Mouse (Mus musculus) left cerebral cortex, adult 18-20 months (tissue): Measurements from ENCODE around the gene 3110040M04Rik. TPM values are rescaled to one million over a fixed set of nuclear protein-coding genes. Genes with fewer than 3 reads are reported as not detected.
"Not testable (repeated sequence)": the region's sequence is repeated elsewhere in the genome, so short reads cannot be mapped to it uniquely, and the experiment has no call there.

ENCODE experiments used
- DNase-seq, 2 experiments: peaks; one replicate each; pipeline ENCODE4 v3.0.0; 2021 to 2022; ENCODE audit warnings: low spot score in 2 of 2, mixed read lengths in 1 of 2
- long read RNA-seq, 2 experiments: library from polyadenylated mRNA; stranded (forward); transcript quantifications; one replicate each; pipeline ENCODE4 v2.0.0; 2021
- total RNA-seq, 2 experiments: library from RNA; stranded (reverse); gene quantifications; 2 replicates each; pipeline ENCODE4 v1.2.3; 2021

The 3110040M04Rik gene
- total RNA-seq: not detected
- long read RNA-seq, experiment 1: 0 reads
- long read RNA-seq, experiment 2: 0 reads

DNA sequence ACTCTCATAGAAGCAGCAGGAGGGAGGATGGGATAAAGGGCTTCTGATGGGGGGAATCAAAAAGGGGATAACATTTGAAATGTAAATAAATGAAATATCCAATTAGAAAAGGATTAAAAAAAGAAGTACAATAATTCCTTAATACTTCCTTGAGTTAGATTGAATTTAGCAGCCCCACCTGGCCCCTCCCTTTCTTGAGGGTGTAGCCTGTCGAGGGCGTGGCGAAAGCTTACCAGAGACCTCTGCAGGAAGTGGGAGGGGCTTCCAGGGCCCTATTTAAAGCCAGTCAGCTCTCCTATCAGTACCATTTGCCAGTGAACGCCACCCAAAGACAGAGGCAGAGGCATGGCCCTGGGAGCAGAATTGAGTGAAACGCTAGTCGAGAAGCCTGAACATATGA, at the start of gene 3110040M04Rik:
Gene 3110040M04Rik, plus strand, starts transcription at position 304 of the 400 bp plus-strand sequence.
- not testable (repeated sequence) for DNase-seq

DNA sequence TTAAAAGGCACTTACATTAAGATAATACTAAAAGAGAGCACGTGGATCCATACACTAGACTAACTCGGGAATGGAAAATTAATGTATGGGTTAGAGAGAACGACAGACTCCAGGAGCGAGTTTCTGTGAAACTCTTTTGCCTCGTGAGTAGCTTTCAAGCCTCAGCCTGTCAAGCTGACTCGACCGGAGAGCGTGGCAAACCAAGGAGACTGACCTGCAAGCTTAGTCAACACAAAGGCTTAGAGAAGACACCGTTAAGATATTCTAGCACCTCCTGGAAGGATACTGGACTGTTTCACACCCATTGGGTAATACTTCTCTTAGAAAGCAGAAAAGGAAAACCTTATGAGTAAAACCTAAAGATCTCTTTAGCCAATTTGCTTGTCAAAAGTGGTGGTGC, 49.8 kb upstream of the 3110040M04Rik start:
- not testable (repeated sequence) for DNase-seq

DNA sequence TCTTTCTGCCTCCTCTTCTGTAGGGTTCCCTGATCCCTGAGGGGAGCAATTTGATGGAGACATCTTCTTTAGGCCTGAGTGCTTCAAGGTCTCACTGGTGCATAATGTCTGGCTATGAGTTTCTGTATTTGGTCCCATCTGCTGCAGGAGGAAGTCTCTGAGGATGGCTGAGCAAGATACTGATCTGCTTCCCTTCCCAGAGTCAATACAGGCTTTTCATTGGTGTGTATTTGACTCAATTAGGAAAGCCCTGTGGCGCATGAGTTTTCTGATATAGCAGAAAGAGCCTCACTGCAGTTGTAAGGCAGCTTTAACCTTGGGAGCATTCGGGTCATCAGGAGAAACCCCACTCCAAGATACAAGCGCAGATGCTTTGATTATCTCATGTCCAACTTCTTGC, 47.8 kb upstream of the 3110040M04Rik start:
- no peak for DNase-seq

DNA sequence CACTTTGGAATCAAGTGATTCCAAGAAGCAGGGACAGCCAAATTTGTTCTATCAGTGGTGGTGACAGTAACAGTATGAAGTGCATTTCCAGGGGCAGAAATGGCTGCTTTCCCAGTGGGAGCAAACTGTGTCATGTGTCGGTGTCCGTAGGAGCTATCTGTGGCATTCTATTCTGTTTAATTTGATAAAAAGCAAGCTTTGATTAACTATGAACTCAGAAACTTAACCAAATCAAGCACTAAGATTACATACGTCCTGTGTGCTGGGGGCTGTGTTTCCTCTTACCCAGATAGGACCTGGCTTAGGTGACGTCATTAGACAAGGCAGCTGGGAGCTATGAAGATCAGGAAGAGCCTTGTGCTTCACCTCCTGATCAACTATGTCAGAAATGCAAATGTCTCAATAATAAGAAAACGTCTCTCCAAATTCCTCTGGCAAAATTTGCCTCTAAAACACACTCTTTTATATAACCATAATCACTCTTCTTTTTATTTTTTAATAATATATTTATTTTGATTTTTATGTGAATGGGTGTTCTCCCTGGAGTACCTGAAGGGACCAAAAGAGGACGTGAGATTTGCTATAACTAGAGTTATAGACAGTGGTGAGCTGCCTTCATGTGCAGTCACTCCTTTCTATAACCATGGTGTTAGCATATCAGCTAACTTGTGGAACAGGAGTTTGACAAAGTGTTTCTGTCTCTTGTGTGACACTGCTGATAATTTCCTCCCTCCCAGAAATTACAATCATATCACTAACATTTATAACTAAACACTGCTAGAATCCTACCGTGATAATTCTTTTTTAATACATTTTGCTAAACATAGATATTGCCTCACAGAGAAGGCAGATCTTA, 46.9 kb upstream of the 3110040M04Rik start:
- DNase-seq: no peak

DNA sequence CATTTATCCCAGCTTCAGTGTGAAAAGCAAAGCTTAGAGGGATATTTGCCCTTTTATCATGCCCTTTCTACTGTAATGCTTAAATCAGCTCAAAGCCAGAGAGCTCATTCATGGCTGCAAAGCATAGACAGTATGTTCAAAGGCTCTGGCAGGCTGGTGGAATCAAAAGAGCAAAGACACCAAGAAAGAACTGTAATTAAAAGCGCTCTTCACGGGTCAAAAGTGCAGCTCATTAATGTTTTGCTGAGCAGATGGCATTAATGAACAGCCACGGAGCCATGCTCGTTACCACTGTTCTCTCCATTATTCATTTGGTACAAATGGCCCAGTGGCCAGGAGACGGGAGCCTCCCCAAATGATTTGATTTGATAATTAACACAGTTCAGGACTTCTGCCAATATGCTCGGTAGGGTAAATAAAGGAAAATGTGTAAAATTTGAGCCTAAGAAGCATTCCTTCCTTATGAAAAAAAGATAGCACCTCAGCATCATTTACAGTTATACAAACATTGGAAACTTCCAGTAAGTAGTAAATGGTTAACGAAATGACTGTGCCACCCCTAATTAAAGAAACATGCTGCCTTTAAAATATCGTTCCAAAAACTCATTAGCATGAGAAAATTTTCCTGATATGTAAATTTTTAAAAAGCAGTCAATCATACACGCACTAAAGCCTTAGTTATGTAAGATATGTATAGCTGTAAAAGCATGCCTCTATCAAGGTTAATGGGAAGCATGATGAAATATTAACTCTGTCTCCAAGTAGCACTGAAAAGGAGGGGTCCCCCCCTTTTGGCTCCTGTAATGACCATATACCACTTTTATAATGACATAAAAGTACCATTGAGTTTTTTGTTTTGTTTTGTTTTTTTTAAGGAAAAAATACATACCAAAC, 45.7 kb upstream of the 3110040M04Rik start:
- DNase-seq: no peak

DNA sequence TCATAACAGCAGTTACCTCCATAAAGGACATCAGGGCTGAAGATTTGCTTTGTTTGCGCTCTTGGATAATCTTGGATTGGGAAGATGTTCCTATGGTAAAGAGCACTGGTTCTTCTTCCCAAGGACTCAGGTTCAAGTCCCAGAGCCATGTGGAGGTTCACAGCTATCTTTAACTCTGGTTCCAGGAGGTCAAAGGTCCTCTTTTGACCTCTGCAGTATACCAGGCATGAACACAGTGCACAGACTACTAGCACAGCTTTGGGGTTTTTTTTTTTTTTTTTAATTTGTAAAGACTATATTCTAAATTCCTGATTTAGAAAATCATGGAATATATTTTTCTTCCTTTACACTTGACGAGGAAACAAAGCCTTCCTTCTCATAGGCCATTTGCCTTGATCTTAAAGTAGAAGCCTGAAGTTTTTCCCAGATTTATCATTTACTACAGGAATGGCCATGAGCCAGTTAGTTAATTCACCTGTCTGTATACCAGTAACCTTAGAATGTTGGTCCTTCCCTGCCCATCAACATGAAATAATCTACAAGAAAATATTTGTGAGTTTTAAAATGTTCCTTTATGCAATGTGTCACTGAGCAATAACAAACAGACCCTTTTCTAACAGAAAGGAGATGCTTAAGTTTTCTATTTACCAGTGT, 44.9 kb upstream of the 3110040M04Rik start:
- no peak for DNase-seq

DNA sequence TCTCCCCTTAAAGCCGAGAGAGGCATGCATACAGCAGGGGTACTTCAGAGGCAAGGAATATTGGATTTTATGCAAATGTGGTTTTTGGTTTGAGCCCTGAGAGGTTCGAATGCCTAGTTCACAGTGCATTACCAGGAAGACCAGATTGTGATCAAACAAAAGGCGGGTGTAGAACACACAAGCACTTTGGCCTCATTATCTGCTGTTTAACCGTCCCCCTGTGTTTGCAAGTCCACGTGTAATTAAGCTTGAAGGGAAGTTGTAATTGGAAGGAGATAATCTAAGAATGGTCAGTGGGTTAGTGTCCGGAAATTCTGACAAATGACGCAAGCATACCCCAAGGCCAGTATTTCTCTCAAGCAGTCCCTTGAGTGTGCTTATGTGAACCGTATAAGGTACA, 37.9 kb upstream of the 3110040M04Rik start:
- no peak for DNase-seq

DNA sequence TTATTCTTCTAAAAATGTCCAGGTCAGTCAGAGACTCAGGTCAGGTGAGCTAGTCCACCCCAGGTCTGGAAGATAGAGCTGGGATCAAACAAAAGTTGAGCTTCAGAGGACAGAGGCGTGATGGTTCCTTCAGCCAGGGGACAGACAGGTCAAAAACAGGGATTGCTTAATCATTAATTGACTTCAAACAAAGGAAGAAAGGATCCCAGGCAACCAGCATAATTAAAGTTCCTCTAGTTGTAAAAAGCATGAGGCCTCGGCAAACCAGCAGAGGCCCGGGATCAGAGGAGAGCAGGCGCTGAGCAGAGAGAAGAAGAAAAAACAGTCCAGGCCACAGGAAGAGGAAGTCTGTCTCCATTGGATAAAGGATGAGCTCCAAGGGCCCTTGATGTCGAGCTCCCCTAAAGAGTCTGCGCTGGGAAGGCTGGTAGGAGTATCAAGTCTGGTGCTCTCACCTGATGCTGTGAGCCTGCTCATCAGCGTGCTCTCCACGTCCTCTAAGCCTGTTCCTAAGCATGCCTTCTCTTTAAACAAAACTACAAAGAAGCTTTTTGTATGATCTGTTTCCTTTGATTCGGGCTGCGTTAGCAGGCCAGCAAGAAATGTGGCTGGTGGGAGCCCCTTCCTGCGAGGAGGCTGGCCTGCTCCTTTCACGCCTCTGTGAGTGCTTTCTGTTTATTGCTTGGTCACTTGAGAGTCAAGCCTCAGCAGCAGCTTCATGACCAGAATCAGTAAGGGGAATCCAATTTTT, 36.4 kb upstream of the 3110040M04Rik start:
- no peak for DNase-seq

DNA sequence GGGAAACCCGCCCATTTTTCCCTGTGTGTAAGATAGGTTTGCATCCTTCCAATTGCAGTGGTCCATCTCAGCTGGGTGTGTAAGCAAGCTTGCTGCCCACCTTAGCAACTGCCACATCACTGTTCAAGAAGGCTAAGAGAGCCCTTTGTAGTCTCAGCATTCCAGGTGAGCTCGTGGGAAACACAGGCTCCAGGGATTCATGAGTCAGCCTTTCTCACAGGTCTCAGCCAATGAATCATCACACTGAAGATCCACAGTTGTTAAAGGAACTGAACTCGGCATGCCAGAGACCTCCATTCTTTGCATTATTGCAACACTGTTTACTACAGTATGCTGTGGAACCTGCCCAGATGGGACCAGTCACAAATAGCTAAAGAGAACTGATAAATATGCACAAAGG, 35.3 kb upstream of the 3110040M04Rik start:
- DNase-seq: no peak

DNA sequence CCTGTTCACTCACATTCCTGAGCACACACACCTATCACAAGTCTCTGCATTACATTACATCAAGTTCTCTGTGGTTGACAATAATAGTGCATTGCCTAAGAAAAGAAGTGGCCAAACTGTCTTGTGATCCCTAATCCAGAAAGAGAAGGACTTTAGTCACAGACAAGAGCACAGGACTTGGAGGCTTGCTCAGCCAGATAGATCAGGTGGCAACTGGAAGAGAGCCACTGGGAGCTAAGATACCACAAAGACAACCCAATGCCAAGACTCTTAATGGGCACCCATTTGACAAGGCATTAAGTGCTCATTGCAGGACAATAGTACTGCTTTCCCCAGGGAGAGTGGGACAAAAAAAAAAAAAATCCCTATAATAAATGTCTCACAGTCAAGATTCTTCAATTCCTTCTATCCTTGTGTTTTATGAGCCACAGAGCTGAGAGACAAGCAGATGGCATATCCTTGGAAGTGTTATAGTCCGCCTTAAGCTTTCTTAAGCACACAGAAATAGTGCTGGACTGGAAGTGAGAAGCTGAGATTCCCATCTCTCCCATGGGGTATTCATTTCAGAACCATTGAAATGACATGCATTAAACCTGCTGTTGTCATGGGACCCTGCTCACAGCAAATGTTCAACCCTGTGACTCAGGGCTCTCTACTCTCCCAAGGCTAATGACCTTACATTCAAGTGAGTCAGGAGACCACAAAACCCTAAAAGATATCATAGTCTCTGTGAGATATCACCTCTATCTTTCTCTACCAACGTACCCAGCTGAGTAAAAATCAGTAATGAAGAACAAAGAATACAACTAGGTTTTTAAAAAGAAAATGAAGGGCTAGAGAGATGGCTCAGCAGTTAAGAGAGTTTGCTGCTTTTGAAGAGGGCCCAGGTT, 32.1 kb upstream of the 3110040M04Rik start:
- DNase-seq: no peak

DNA sequence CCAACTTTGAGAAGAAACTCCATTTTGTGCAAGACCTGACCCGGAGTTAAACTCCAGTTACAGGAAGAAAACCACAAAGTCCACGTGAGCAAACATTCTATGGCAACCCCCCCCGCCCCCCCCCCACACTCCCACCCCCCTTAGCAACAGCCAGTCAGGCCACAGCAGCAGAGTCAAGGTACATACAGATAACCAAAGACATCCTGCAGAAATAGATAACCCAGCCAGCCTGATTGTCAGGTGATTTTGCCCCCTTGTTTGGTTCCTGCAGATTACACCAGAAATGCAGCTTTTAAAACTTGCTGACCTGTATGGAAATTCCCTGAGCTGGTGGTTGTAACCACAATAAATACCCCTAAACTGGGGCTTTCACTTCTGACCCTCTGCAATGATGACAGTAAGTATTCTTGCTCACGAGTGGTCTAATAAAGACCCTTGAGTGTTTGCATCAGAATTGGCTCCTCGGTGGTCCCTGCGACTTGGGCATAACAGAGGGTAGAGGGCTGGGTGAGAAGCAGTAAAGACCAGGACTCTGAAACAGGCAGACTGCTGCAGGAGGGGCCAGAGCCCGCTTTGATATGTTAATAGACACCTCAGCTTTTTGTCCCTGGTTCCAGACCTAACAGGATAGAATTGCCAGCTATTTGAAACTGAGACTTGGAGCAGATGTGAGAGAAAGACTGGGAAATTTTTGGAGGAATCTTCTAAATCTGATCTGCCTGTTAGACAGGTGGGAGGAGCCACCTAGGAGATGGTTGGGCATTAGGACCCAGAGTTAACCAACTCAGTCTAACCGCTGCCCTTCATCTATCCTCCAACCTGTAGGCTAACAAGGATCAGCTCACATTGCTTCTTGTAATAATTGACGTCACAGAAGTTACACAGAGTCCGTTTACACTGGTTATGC, 26.6 kb upstream of the 3110040M04Rik start:
- DNase-seq: no peak

DNA sequence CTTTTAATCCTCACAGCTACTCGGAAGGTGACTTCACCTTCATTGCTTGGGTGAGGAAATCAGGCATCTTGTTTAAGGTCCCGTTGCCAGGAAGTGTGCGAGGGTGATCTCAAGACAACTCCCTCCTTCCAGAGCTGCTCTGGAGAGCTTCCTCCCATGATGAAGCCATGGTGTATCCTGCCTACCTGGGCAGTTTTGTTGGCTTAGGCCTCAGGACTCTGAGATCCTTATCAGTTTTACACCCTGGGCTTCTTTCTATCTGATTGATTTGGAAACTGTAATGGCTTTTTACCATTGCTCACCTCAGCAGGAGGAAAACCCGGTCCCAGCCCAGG, 26.0 kb upstream of the 3110040M04Rik start:
- DNase-seq: no peak

DNA sequence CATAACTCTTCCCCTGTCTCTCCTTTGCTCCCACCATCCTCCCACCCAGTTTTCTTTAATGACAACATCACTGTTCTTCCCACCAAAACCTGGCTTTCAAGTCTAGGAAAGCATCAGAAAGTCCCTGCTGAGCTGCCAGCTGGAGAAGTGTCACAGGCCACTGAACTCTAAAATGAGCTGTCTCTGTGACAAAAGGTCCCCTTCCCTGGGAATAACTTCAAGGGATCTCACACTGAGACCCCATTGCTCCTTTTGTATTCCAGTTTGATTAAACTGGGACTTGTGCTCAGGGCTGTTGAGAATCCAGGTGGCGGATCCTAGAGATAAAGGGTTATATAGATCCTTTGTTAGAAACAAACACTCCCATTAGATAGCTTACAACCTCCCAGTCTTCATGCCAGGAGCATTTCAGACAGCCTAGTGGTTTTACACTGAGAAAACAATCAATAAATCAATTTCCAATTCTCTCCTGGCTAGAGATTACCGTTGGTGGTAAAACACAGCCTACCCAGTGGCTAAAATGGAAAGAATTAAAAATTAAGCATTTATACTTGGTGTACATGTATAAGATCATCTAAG, 25.3 kb upstream of the 3110040M04Rik start:
- no peak for DNase-seq

DNA sequence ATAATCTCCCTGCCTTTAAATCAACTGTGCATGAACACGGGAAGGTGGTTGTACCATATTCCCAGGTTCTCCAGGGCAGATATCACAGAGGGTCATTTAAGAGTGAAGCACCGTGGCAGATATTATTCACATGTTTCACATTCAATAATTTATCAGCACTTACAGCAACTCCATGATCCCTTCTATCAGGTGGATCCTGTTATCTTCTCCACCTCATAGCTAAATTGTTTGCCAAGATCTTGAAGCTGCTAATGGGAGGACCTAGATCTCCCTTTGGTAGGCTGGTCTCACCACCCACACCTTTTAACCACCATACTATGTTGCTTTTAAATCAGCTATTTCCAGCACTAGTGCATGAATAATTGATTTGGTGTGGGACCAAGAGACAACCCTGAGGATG, 23.8 kb upstream of the 3110040M04Rik start:
- DNase-seq: no peak

DNA sequence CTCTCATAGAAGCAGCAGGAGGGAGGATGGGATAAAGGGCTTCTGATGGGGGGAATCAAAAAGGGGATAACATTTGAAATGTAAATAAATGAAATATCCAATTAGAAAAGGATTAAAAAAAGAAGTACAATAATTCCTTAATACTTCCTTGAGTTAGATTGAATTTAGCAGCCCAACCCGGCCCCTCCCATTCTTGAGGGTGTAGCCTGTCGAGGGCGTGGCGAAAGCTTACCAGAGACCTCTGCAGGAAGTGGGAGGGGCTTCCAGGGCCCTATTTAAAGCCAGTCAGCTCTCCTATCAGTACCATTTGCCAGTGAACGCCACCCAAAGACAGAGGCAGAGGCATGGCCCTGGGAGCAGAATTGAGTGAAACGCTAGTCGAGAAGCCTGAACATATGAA, 21.7 kb upstream of the 3110040M04Rik start, which contains the start of gene Gm47985:
Gene Gm47985, plus strand, starts transcription at position 272 of the 400 bp plus-strand sequence.
- not testable (repeated sequence) for DNase-seq

DNA sequence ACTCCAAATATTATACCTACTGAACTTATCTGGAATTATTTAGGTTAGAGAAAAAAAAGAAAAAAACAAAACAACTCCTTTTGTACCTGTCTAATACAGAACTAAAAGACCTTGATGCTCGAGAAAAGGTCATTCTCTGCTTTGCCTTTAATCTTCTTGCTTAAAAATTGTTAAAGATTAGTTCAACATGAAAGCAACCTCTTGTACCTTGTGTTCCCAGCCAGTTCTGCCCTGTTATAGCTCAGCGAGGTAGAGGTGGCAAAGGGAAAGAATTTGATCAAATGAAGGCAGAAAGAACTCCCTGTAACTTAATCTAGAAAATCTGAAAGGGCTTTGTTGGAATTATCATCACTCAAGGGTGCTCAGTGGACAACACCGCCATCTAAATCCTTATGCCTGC, 17.7 kb upstream of the 3110040M04Rik start:
- not testable (repeated sequence) for DNase-seq

DNA sequence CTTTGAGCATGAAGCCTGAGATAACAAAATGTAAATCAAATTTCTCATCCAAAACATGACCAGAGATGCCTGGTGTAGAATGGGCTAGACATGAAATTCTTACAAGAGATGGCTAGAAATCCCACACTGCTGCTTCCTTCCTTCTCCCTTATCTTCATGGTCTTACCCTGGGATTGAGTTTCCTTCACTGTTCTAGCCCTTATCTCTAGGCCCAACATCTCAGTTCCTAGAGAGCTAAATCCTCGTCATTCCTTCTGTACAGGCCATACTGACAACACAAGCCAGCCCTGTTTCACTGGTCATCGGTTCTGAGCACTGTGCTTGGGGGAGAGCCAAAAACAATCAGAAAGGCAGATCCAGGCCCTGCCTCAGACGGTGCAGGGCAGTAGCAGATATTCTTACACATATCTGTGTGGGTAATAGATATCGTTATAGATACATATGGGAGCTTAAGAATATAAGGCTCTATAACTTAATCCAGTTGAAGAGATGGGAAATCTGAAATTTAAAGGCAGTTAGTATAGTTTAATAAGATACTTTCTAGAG, 17.0 kb upstream of the 3110040M04Rik start:
- not testable (repeated sequence) for DNase-seq

DNA sequence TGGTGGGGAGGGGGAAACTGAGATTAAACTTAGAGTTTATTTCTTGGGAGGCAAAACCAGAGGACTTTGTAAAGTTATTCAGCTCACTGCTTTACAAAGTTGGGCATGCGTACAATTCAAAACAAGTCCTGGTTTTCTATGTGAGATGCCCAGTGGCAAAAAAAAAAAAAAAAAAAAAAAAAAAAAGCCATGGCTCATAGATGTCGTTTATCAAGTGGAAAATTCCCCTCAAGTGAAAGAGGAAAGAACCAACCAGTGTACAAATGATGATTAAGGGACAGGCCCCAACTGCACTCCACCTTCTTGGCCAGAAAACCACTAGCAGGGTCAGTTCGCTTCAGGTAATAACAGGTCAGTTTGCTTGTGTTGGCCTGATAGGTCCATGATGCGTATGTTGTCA, 15.5 kb upstream of the 3110040M04Rik start:
- DNase-seq: no peak
